Mouse (Mus musculus) right cerebral cortex, postnatal 36 days (tissue): ENCODE results near the gene Epb41.

Source experiments
- DNase-seq, 2 experiments: peaks; one replicate each; pipeline ENCODE4 v3.0.0; 2022; ENCODE audit warnings: low spot score in 2 of 2, mixed read lengths in 1 of 2

The Epb41 gene

GRCm38 (mm10) chr4:131897109-131897508 is 178.0 kb downstream of the Epb41 start:
- no peak for DNase-seq

- no peak for DNase-seq
Observed at GRCm38 (mm10) chr4:131890692-131891091, 184.4 kb downstream of the Epb41 start.

GRCm38 (mm10) chr4:131888564-131888963 is 186.6 kb downstream of the Epb41 start:
- no peak for DNase-seq

GRCm38 (mm10) chr4:131885376-131885775 is 189.7 kb downstream of the Epb41 start:
- DNase-seq: no peak

GRCm38 (mm10) chr4:131883571-131883970 is 191.6 kb downstream of the Epb41 start:
- no peak for DNase-seq

- DNase-seq: no peak
Observed at GRCm38 (mm10) chr4:131881306-131881705, 193.8 kb downstream of the Epb41 start.

GRCm38 (mm10) chr4:131879692-131880091 is 195.4 kb downstream of the Epb41 start:
- no peak for DNase-seq

- no peak for DNase-seq
Observed at GRCm38 (mm10) chr4:131876836-131877235, 198.3 kb downstream of the Epb41 start.

- no peak for DNase-seq
Observed at GRCm38 (mm10) chr4:131875242-131875641, 199.9 kb downstream of the Epb41 start.

GRCm38 (mm10) chr4:131874567-131874966 is 200.6 kb downstream of the Epb41 start:
- DNase-seq: no peak

- DNase-seq: no peak
Observed at GRCm38 (mm10) chr4:131874169-131874536, 201.0 kb downstream of the Epb41 start.
